Mouse (Mus musculus) CD4-positive, CD25-positive, alpha-beta regulatory T cell, adult 2 months (primary cell): ENCODE data around the gene Hist2h2be.
"Not testable (repeated sequence)": the region's sequence is repeated elsewhere in the genome, so short reads cannot be mapped to it uniquely, and the experiment has no call there.

ENCODE experiments used
- DNase-seq: peaks from one replicate; pipeline ENCODE4 v3.0.0-alpha.2; 2012; ENCODE audit warnings: low read depth, low spot score

Gene Hist2h2be

DNA sequence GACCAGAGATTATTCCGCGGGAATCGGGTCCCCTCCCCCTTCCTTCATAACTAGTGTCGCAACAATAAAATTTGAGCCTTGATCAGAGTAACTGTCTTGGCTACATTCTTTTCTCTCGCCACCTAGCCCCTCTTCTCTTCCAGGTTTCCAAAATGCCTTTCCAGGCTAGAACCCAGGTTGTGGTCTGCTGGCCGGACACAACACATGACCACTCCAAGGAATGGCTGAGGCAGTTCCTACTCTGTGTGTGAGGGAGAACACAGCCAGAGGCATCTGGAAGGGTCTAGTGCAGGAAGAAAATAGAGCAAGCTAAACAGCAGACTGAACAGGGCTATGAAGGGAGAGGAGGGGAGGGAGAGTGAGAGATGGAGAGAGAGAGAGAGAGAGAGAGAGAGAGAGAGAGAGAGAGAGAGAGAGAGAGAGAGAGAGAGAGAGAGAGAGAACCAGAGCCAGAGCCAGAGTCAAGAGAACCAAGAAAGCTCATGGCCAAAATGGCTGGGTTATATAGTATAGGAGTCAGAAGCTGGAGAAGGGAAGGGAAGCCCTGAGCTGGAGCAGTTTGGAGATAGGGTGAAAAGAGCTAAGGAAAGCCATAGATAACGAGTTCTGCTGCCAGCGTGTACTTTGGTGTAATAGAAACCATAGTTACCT lies 22.2 kb upstream of the Hist2h2be start:
- DNase-seq: not testable (repeated sequence)

- peak; percentile 19 for DNase-seq
These were observed 21.2 kb upstream of the Hist2h2be start for GRCm38 (mm10) chr3:96199731-96200130.

DNA sequence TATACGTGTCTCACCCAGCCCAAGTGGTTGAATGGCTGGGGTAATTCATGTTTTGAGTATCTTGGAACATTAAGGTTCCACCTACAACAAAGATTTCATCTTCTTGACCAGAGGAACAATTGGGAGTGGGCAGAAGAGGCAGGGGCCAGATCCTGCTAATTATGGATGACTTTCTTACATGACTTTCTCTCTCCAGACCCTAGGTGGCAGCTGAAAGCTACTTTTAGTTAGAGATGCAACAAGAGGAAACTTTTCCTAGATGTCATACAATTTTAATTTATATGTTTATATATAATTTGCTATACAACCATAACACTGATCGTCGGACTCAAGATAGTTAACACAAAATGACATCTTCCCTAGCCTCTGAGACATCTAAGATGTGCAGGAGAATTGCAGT lies 13.1 kb upstream of the Hist2h2be start:
- DNase-seq: peak; percentile 22

GRCm38 (mm10) chr3:96209242-96209641 lies 11.7 kb upstream of the Hist2h2be start:
- DNase-seq: no peak

GRCm38 (mm10) chr3:96219191-96219641 lies 1.7 kb upstream of the Hist2h2be start:
- peak; percentile 69 for DNase-seq

DNA sequence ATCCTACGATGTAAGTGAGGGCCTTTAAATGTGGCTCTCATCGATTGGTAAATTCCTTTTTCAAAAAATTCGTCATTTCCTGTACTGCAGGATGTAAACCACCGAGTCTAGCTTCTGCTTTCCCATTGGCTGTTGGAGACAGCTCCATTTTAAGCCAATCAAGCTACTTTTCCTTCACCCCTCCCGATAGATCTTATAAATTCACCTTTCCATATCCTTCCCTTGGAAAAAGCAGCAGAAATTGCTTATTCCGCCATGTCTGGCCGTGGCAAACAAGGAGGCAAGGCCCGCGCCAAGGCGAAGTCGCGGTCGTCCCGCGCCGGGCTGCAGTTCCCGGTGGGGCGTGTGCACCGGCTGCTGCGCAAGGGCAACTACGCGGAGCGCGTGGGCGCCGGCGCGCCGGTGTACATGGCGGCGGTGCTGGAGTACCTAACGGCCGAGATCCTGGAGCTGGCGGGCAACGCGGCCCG lies 1.2 kb upstream of the Hist2h2be start, which contains the start of the genes Bola1 and Hist2h2ab:
TSS of gene Bola1 (minus strand) at position 49 of the 470 bp plus-strand sequence.
TSS of gene Hist2h2ab (plus strand) at position 205 of the 470 bp plus-strand sequence.
- DNase-seq: peak; percentile 87

- peak; percentile 67 for DNase-seq
These were observed 671 bp upstream of the Hist2h2be start for GRCm38 (mm10) chr3:96220131-96220764.

- no peak for DNase-seq
These were observed 720 bp downstream of the Hist2h2be start for GRCm38 (mm10) chr3:96221640-96222038.

GRCm38 (mm10) chr3:96222774-96223173 lies 1.9 kb downstream of the Hist2h2be start:
- no peak for DNase-seq

DNA sequence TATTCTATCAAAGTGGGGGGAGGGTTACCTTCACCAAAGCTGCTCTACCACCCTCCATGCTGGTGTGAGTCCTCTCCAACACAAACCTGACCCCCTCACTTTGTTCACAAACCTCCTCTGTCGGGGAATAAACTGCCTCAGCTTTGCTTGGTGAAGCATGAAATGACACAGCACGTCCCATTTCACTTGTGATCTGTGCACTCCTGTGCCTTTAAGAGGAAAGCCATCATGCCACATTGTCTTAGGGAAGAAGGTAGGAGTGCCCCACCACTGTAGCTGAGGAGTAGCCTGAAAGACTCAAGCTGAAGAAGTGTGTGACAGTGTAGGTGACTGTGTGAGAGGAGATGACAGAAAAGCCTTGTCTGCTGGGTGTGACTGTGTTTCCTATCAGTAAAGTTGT lies 4.5 kb downstream of the Hist2h2be start:
- DNase-seq: no peak

DNA sequence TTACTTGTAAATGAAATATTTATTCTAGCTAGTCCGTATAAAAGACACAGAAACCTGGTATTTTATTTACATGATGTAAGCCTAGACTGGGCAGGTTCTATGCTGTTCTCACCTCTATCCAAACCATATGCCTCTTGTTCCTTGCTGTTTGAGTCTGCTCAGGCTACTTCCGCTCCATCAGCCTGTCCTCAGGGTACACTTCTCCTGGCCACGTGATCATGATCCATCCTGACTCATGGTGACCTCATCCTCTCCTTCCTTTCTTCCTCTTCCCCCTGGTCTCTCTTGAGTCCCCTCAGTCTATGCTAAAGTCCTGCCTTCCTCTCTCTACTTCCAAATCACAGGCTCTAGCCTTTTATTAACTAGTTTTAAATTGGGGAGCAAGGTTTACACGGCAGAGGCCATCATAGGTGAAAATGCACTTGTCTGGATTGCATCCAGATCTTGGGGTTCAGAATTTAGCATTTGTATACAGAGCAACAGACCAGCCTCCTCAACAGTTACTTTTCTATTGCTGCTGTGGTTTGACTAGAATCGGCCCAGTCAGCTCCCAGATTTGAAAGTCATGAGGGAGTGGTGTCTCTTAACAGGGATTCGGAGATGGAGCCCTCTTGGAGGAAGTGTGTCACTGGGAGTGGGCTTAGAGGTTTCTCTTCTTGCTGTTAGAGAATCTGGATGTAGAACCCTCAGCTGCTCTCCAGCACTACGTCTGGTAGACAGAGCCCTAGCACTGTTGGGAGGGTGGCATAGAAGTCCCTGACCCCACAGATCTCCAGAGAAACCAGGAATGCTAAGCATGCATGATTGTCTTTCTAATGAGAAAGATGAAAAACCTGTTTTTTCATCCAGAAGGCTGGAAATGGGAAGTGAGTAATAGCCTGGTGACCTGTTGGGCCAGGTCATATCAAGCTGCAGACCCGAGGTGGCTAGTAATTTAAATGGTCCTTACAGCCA lies 6.1 kb downstream of the Hist2h2be start:
- DNase-seq: no peak

GRCm38 (mm10) chr3:96228828-96229227 lies 7.9 kb downstream of the Hist2h2be start:
- no peak for DNase-seq

DNA sequence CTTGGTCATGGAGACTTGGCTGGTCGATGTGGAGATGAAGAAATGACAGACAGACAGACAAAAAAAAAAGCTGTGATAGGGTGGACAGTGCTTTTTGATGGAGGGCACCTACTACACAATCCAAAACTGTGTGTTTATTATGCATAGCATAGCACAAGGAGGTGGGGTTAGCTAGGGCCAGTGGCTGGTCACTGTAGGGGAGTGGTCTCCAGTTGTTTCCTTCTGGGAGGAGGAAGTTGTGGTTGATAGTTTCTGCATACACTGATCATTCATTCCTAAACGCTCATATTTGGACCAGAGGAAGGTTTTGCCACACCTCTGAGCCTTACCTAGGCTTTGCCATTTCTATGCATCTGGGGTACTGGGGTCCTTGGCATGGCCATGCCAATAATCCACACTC lies 9.5 kb downstream of the Hist2h2be start:
- DNase-seq: no peak

DNA sequence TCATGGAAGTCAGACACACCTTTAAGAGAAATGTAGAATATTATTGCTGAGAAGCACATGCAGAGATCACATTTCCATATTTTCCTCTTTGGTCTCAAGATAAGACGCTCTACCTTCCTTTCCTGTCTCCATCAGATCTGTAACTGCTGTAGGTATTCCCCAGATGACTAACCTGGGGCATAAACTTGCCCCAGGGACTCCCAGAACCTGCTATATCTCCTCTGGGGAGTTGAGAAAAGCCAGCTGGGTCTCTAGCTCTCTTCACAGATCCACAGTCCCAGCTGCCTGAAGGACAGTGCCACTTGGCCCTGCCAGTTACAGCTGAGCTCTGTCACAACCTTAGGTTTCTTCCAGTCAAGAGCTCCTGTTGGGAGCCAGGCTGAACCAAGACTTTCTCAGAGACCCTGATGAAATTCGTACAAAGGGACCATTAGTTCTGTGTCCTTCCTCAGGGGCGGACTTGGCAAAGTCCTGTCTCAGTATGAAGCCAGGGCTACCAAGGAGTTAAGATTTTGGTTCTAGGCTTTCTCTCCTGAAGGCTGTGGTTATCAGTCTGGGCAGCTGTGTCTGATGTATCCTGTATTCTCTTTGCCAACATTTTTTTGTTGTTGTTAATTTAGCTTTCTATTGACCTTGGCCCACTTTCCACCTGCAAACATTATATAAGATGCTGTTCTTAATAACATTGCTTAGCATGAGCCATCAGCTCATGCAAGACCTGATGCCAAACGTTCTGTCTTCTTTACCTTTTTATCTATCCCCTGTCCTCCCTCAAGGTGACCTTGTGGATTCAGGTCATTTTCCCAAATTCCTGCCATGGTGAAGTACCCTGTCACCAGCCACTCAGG lies 10.2 kb downstream of the Hist2h2be start:
- no peak for DNase-seq

DNA sequence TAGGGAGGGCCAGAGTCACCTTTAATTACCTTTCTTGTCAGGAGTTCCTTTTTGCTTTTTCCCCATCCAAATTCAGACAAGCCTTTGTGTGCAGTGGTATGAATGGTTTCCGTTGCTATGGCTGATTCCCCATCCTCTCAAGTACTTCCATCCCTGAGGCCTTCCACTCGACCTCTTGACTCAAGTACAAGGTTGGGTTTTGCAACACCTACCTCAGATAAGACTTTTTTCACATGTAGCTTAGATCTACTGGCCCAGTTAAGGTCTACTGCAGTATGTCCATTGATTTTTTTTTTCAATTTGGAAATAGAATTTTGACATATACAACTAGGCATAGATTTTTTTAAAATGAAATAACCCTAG lies 10.8 kb downstream of the Hist2h2be start:
- no peak for DNase-seq

GRCm38 (mm10) chr3:96234914-96235313 lies 14.0 kb downstream of the Hist2h2be start:
- peak; percentile 61 for DNase-seq

DNA sequence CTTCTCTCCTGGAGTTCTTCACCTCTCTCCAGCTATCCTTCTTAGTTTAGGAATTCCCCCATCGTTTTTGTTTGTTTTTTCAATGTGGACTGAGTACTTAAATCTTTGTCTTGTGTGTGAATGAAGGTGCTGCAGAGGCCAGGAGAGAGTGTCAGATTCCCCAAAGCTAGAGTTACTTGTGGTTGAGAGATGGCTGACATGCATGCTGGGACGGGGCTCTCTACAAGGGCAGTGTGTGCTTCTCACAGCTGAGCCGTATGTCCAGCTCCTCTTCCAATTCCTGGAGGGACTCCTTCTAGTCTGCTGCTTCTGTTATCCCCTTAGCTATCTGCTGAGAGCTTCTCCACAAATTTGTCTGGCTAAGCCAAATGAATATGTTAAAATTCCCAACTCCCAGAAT lies 14.9 kb downstream of the Hist2h2be start:
- no peak for DNase-seq

DNA sequence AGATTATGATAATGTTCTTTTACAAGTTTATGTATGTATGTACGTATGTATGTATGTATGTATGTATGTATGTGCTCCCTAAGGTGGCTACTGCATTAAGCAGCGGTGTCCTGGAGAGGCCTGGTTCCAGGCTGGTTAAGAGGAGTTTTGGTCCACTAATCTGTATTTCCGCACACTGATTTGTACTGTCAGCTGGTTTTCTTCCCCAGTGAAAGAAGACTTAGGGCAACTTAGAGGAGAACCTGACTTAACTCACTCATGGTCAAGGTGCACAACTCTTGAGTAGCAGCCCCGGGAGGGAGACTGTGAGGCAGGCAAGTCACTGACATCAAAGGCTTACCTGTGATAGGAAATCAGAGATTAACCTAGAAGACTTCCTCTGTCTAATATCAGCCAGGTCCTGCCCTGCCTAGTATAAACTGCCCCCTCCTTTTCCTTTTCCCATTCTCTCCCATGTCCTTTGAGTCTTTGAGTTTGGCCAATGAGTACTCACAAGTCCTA lies 16.0 kb downstream of the Hist2h2be start:
- no peak for DNase-seq

DNA sequence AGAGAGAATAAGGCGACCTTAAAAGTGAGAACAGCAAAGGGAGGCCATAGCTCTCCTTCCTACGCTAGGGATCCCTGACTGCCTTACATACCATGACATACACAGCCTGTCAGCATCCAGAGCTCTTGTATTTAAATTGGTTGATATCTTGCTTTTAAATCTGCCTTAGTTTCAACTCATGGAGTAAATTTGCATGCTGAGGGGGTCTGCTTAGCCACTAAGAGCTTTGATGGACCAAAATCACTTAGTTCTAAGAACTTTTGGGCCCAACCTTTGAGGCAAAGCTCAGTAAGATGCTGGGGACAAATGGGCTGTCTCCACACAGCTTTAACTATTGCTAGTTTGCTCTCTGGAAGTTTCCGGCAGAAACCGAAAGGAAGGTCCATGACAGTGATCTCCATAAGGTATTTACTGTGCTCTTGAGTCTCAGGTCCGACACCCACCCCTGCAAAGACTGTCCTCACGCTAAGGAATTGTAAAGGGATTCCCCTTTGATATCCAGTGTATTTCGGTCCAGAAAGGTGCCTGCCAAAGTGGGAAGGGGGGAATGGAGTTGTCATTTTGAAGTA lies 16.5 kb downstream of the Hist2h2be start:
- DNase-seq: no peak

GRCm38 (mm10) chr3:96237904-96238511 lies 17.1 kb downstream of the Hist2h2be start:
- peak; percentile 29 for DNase-seq
